ENCODE assay signal across 8 mouse cellular contexts in genomic region chr3:95356701-95357449, GRCm38 (mm10). TPM values are rescaled to one million over a fixed set of nuclear protein-coding genes. Genes with fewer than 3 reads are reported as not detected.
A peak's percentile ranks its signal among the peaks of the same experiment; 100 is the strongest.
DNase-seq lines count a peak whose midpoint lies in the region; ATAC-seq lines count a peak whose summit lies in the region.
"Not testable (repeated sequence)": the region's sequence is repeated elsewhere in the genome, so short reads cannot be mapped to it uniquely, and the experiment has no call there.

TSS of gene Setdb1 (minus strand) at chr3:95357202.

- H3K4me3 ChIP-seq in heart, embryonic 14.5 days (ENCODE audit: control insufficient read depth in 1 of 2, insufficient read depth in 1 of 2, low read depth in 1 of 2, low read length in 2 of 2) = peak within 1 kb of the TSS; percentile 48 to 52
- H3K4me3 ChIP-seq in liver, embryonic 13.5 days (replicated peaks) = peak within 1 kb of the TSS; percentile 69
- peak within 1 kb of the TSS; percentile 56 for H3K4me3 ChIP-seq in stomach, embryonic 16.5 days (replicated peaks; ENCODE audit: low read length)

- peak within 1 kb of the TSS; percentile 71 for H3K9ac ChIP-seq in heart, embryonic 14.5 days (ENCODE audit: low read length)
- peak within 1 kb of the TSS; percentile 76 for H3K9ac ChIP-seq in liver, embryonic 13.5 days
- H3K9ac ChIP-seq in stomach, embryonic 16.5 days (ENCODE audit: low read length) = peak within 1 kb of the TSS; percentile 73

- H3K4me1 ChIP-seq in heart, embryonic 14.5 days (ENCODE audit: control insufficient read depth in 2 of 2, insufficient read depth in 2 of 2, low read length in 2 of 2); stomach, embryonic 16.5 days (ENCODE audit: control insufficient read depth, insufficient read depth, low read length): not testable (repeated sequence)
- H3K4me1 ChIP-seq in liver, embryonic 13.5 days (replicated peaks) = peaks cover 35% of the 10 kb centered on the region

- WGBS in heart, embryonic 14.5 days = 1% methylated on average over 29 of the region's 57 CpGs
- WGBS in liver, embryonic 13.5 days (ENCODE audit: insufficient replicate concordance) = under 1% methylated on average over 36 of the region's 57 CpGs
- under 1% methylated on average over 34 of the region's 57 CpGs for WGBS in stomach, embryonic 16.5 days

- peaks cover 23% of the 10 kb centered on the region for H3K36me3 ChIP-seq in heart, embryonic 14.5 days (ENCODE audit: control insufficient read depth, insufficient read depth, low read length)
- H3K36me3 ChIP-seq in liver, embryonic 13.5 days = peaks cover 24% of the 10 kb centered on the region
- H3K36me3 ChIP-seq in stomach, embryonic 16.5 days (ENCODE audit: control insufficient read depth, insufficient read depth, low read length) = not testable (repeated sequence)

- 0 out of 4 replicates have a peak within 1 kb of the TSS, but pooled peaks of 1 of the 2 experiments have one; percentile 44 for H3K27ac ChIP-seq in heart, embryonic 14.5 days (replicated peaks in 1 of 2; ENCODE audit: control insufficient read depth in 1 of 2, insufficient read depth in 1 of 2, low read depth in 2 of 2, low read length in 2 of 2)
- H3K27ac ChIP-seq in liver, embryonic 13.5 days = peak within 1 kb of the TSS; percentile 43; the same call in 1 of the 2 replicates
- H3K27ac ChIP-seq in stomach, embryonic 16.5 days (ENCODE audit: low read length) = not testable (repeated sequence)

- H3K27me3 ChIP-seq in heart, embryonic 14.5 days (ENCODE audit: control insufficient read depth, insufficient read depth, low read length); liver, embryonic 13.5 days; stomach, embryonic 16.5 days (ENCODE audit: control insufficient read depth, insufficient read depth, low read length): not testable (repeated sequence)

- peak; percentile 92 for ATAC-seq in CD4-positive, CD25-positive, alpha-beta regulatory T cell, adult 4 months
- ATAC-seq in heart, embryonic 14.5 days (ENCODE audit: insufficient number of reproducible peaks, insufficient read depth, low FRiP score, low read depth) = peak; percentile 89
- peak; percentile 90 for ATAC-seq in liver, embryonic 13.5 days (ENCODE audit: low read depth)
- ATAC-seq in stomach, embryonic 16.5 days (ENCODE audit: insufficient read depth, low FRiP score) = peak; percentile 97

- DNase-seq in c-Kit-negative CD71-positive TER-119-positive erythroid progenitor cells, embryonic 14.5 days (ENCODE audit: low read depth, low spot score) = peak; percentile 90
- peak; percentile 78 for DNase-seq in fibroblast of lung, adult 2 months (ENCODE audit: low read depth)
- DNase-seq in kidney, postnatal 14 days = peak; percentile 96
- DNase-seq in liver, embryonic 13.5 days = peak; percentile 88
- peak; percentile 97 for DNase-seq in neural tube, embryonic 10.5 days (ENCODE audit: extremely low spot score, low spot score)

- H3K9me3 ChIP-seq in heart, embryonic 14.5 days (ENCODE audit: control insufficient read depth, low read length); liver, embryonic 13.5 days (replicated peaks); stomach, embryonic 16.5 days (replicated peaks; ENCODE audit: control insufficient read depth, low read length): not testable (repeated sequence)

- peak within 1 kb of the TSS; percentile 58 for H3K4me2 ChIP-seq in heart, embryonic 14.5 days (ENCODE audit: low read length)
- H3K4me2 ChIP-seq in liver, embryonic 13.5 days = peak within 1 kb of the TSS; percentile 67
- peak within 1 kb of the TSS; percentile 41 for H3K4me2 ChIP-seq in stomach, embryonic 16.5 days (ENCODE audit: low read depth, low read length)

RNA-seq across cellular contexts. Expression of gene Setdb1, which starts in this region (rescaled TPM):
- polyA plus RNA-seq in CD4-positive, CD25-positive, alpha-beta regulatory T cell, adult 4 months (2017; shearing (Covaris generic)) = 10 to 100 TPM; 20.2 to 26.6 TPM
- 22.1 and 24.4 TPM in 2 replicates for polyA plus RNA-seq in heart, embryonic 14.5 days (2014; fragmentation: Nextera tagmentation; extraction: Ambion mirVana)
- polyA plus RNA-seq in liver, embryonic 13.5 days (2015; fragmentation: Nextera tagmentation; extraction: Ambion mirVana) = 15.9 and 20.0 TPM in 2 replicates
- 35.2 and 36.9 TPM in 2 replicates for polyA plus RNA-seq in stomach, embryonic 16.5 days (2015; fragmentation: Nextera tagmentation; extraction: Ambion mirVana)
